In genomic region chr13:51755584-51755983, GRCm38 (mm10) we compare ENCODE assay signal across 15 mouse cellular contexts. TPM values are rescaled to one million over a fixed set of nuclear protein-coding genes. Genes with fewer than 3 reads are reported as not detected.
DNase-seq lines count a peak whose midpoint lies in the region; TF ChIP-seq lines count a peak whose summit lies in the region.
"Had no signal": no experiment of that assay in that cellular context is flagged by ENCODE, and none has a peak within 500 bp of the region (broad histone marks: within the 10 kb centered on the region; RNA-seq: fewer than 3 reads in every experiment).

No protein-coding gene starts in this region.

- no peak for TF ChIP-seq CTCF in gastrocnemius, adult 2 months (IDR thresholded peaks at IDR 0.05)
- TF ChIP-seq CTCF in left cerebral cortex, adult 2 months (IDR thresholded peaks at IDR 0.05) = no peak
- no peak for TF ChIP-seq CTCF in olfactory bulb, adult 2 months (IDR thresholded peaks at IDR 0.05; ENCODE audit: insufficient read depth, low read depth, low read length)
- no peak for TF ChIP-seq CTCF in cerebellum, adult 2 months (IDR thresholded peaks at IDR 0.05; ENCODE audit: borderline replicate concordance, insufficient read depth, low read depth, low read length)

- WGBS in embryonic facial prominence, embryonic 10.5 days = 84% methylated on average over 7 of the region's 7 CpGs
- 74% methylated on average over 7 of the region's 7 CpGs for WGBS in olfactory bulb, adult 2 months
- 81% methylated on average over 7 of the region's 7 CpGs for WGBS in cerebellum, adult 2 months

- DNase-seq in gastrocnemius, adult 2 months = no peak
- no peak for DNase-seq in gastrocnemius, postnatal 14 days
- DNase-seq in left cerebral cortex, adult 2 months (ENCODE audit: extremely low spot score in 1 of 2, low spot score in 2 of 2) = no peak
- DNase-seq in left cerebral cortex, adult 8-10 months (ENCODE audit: low spot score in 2 of 2) = no peak
- no peak for DNase-seq in embryonic facial prominence, embryonic 10.5 days (ENCODE audit: low spot score)
- DNase-seq in embryo, embryonic 10 days (ENCODE audit: low spot score) = no peak
- DNase-seq in cerebellum, adult 2 months = no peak
- DNase-seq: cerebellum, adult 18-20 months; gastrocnemius, postnatal 25 days; left cerebral cortex, postnatal 4 days; lung, embryonic 14.5 days; right cerebral cortex, postnatal 25 days had no signal

- peaks cover 67% of the 10 kb centered on the region for H3K4me1 ChIP-seq in embryonic facial prominence, embryonic 10.5 days
- peaks cover 72% of the 10 kb centered on the region for H3K4me1 ChIP-seq in olfactory bulb, adult 2 months (ENCODE audit: control insufficient read depth, insufficient read depth, low read length)
- peaks cover 49% of the 10 kb centered on the region for H3K4me1 ChIP-seq in cerebellum, adult 2 months (ENCODE audit: control insufficient read depth, insufficient read depth, low read length)

- no peaks in the 10 kb centered on the region for H3K9me3 ChIP-seq in embryonic facial prominence, embryonic 10.5 days
- H3K9me3 ChIP-seq: kidney, embryonic 15.5 days had no signal

- intact Hi-C loops in gastrocnemius, adult 2 months (cut with DNase I) = no loop called here
- intact Hi-C loops in gastrocnemius, postnatal 14 days (cut with DNase I; ENCODE audit: low total_unique reads) = no loop called here
- intact Hi-C loops in left cerebral cortex, adult 2 months (cut with DNase I) = no loop called here

- TF ChIP-seq POLR2A in olfactory bulb, adult 2 months (IDR thresholded peaks at IDR 0.05; ENCODE audit: insufficient read depth, low read depth, low read length) = no peak
- TF ChIP-seq POLR2A in cerebellum, adult 2 months (IDR thresholded peaks at IDR 0.05; ENCODE audit: borderline replicate concordance, insufficient read depth, low read length) = no peak

- no peak overlapping the region for H3K4me3 ChIP-seq in gastrocnemius, adult 2 months
- no peak overlapping the region for H3K4me3 ChIP-seq in left cerebral cortex, adult 2 months
- H3K4me3 ChIP-seq in embryonic facial prominence, embryonic 10.5 days = no peak overlapping the region
- no peak overlapping the region for H3K4me3 ChIP-seq in olfactory bulb, adult 2 months (ENCODE audit: insufficient read depth, low read depth, low read length)
- H3K4me3 ChIP-seq in cerebellum, adult 2 months (replicated peaks; ENCODE audit: insufficient read depth, low read depth, low read length) = no peak overlapping the region
- H3K4me3 ChIP-seq: kidney, embryonic 15.5 days; myocyte had no signal

- H3K27me3 ChIP-seq in embryonic facial prominence, embryonic 10.5 days (replicated peaks; ENCODE audit: low read depth, poor library complexity, severe bottlenecking) = no peaks in the 10 kb centered on the region
- H3K27me3 ChIP-seq in cerebellum, adult 2 months (ENCODE audit: control insufficient read depth, insufficient read depth, low read length) = no peaks in the 10 kb centered on the region
- H3K27me3 ChIP-seq: kidney, embryonic 15.5 days had no signal

- no peaks in the 10 kb centered on the region for H3K36me3 ChIP-seq in embryonic facial prominence, embryonic 10.5 days (replicated peaks)
- H3K36me3 ChIP-seq: kidney, embryonic 15.5 days had no signal

- H3K27ac ChIP-seq in gastrocnemius, adult 2 months = peak overlapping the region; percentile 82
- peak overlapping the region; percentile 62; the same call in 1 of the 2 replicates for H3K27ac ChIP-seq in left cerebral cortex, adult 2 months
- H3K27ac ChIP-seq in embryonic facial prominence, embryonic 10.5 days (replicated peaks) = peak overlapping the region; percentile 0; the same call in 1 of the 2 replicates
- peak overlapping the region; percentile 0 for H3K27ac ChIP-seq in olfactory bulb, adult 2 months (ENCODE audit: insufficient read depth, low read depth, low read length)
- H3K27ac ChIP-seq in cerebellum, adult 2 months (ENCODE audit: insufficient read depth, low read length) = no peak overlapping the region

RNA-seq across cellular contexts. Expression of gene Sema4d, which starts 38.0 kb away (rescaled TPM):
- total RNA-seq in gastrocnemius, adult 2 months (2021) = 100 to 1,000 TPM; 110 to 132 TPM
- 100 to 1,000 TPM; 126 to 130 TPM for total RNA-seq in gastrocnemius, postnatal 14 days (2021)
- total RNA-seq in left cerebral cortex, adult 2 months (2021) = 10 to 100 TPM; 69.0 to 83.6 TPM
- 10 to 100 TPM; 71.1 to 80.0 (median 75.5) TPM for total RNA-seq in left cerebral cortex, adult 8-10 months (2022)
- 6.8 and 7.8 TPM in 2 replicates for polyA plus RNA-seq in embryonic facial prominence, embryonic 10.5 days (2016; fragmentation: Nextera tagmentation; extraction: Ambion mirVana)
- polyA plus RNA-seq in olfactory bulb, adult 2 months (2012; ENCODE audit: insufficient read depth, insufficient read length, low replicate concordance, missing spikeins) = 104 TPM in 1 of 2 replicates, not detected in the other
- polyA plus RNA-seq in cerebellum, adult 2 months (2012; rRNA removed) = 111 and 116 TPM in 2 replicates
